Comparison of ENCODE assay signal across 25 mouse cellular contexts in the genomic region with DNA sequence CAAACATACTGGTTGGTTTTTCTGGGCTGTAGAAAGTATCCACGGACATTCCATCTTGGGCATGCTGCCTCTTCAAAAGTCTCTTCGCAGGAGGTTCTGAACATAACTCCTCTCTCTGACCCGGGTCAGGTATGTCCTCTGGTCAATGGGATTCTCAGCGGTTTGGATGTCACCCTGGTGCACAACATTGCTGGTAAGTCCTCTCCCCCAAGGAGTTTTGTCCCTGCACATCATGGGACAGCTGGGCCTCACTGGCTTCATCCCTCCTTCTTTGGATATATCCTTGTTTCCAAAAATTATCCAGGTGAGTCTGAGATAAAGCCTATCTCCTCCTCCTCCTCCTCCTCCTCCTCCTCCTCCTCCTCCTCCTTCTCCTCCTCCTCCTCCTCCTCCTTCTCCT. TPM values are rescaled to one million over a fixed set of nuclear protein-coding genes. Genes with fewer than 3 reads are reported as not detected.
DNase-seq lines count a peak whose midpoint lies in the region.
"Had no signal": no experiment of that assay in that cellular context is flagged by ENCODE, and none has a peak within 500 bp of the region (broad histone marks: within the 10 kb centered on the region; RNA-seq: fewer than 3 reads in every experiment).

No protein-coding gene starts in this region.

- no peaks in the 10 kb centered on the region for H3K4me1 ChIP-seq in heart, embryonic 10.5 days

- H3K9me3 ChIP-seq in heart, embryonic 10.5 days: no peaks in the 10 kb centered on the region
- H3K9me3 ChIP-seq: G1E had no signal

- intact Hi-C loops in heart, postnatal 36 days (cut with DNase I): no loop called here

- no peak overlapping the region for H3K27ac ChIP-seq in heart, embryonic 10.5 days

- 72% methylated on average over 4 of the region's 4 CpGs for WGBS in heart, embryonic 10.5 days

- no peaks in the 10 kb centered on the region for H3K27me3 ChIP-seq in heart, embryonic 10.5 days (ENCODE audit: insufficient read depth, poor library complexity, severe bottlenecking)
- H3K27me3 ChIP-seq: Patski had no signal

- H3K4me3 ChIP-seq in heart, embryonic 10.5 days: no peak overlapping the region

- no peaks in the 10 kb centered on the region for H3K36me3 ChIP-seq in heart, embryonic 10.5 days
- H3K36me3 ChIP-seq: G1E had no signal

- DNase-seq in heart, adult 11 months: peak; percentile 60
- no peak for DNase-seq in heart, postnatal 36 days
- DNase-seq in heart, embryonic 10.5 days (ENCODE audit: low spot score): peak; percentile 57
- no peak for DNase-seq in heart, adult 8-10 months (ENCODE audit: low spot score)
- DNase-seq: adrenal gland, adult 2 months; adrenal gland, adult 8-10 months; adrenal gland, postnatal 10 days; adrenal gland, postnatal 14 days; adrenal gland, postnatal 25 days; adrenal gland, postnatal 36 days; B cell, adult 2 months; cerebellum, adult 11 months; cerebellum, adult 11-12 months; cerebellum, adult 18-20 months had no signal

RNA-seq across cellular contexts. Expression of a gene that starts 4.8 kb away (rescaled TPM):
- not detected for total RNA-seq in heart, postnatal 36 days (2021)
- not detected in 2 replicates for polyA plus RNA-seq in heart, embryonic 10.5 days (2016; fragmentation: Nextera tagmentation; extraction: Ambion mirVana)
- 10 to 100 TPM in 1 of 4 experiments, not detected in 3; 56.2 TPM for total RNA-seq in heart, adult 8-10 months (2022)
- total RNA-seq: adrenal gland, adult 2 months; adrenal gland, adult 8-10 months; adrenal gland, postnatal 10 days; adrenal gland, postnatal 14 days; adrenal gland, postnatal 25 days; adrenal gland, postnatal 36 days; adrenal gland, postnatal 4 days; CH12.LX; ES-E14; G1E; MEL had no signal
- polyA plus RNA-seq: activated CD4-positive, CD25-positive, alpha-beta regulatory T cell, adult 4 months; adrenal gland, adult 2 months; brain, embryonic 14.5 days; C2C12; CD4-positive, CD25-positive, alpha-beta regulatory T cell, adult 4 months; G1E; Patski had no signal

RNA-seq across cellular contexts. Expression of a gene that starts 14.9 kb away (rescaled TPM):
- not detected for total RNA-seq in heart, postnatal 36 days (2021)
- polyA plus RNA-seq in heart, embryonic 10.5 days (2016; fragmentation: Nextera tagmentation; extraction: Ambion mirVana): not detected in 2 replicates
- not detected for total RNA-seq in heart, adult 8-10 months (2022)
- total RNA-seq: adrenal gland, adult 18-20 months; adrenal gland, adult 2 months; adrenal gland, adult 8-10 months; adrenal gland, postnatal 10 days; adrenal gland, postnatal 14 days; adrenal gland, postnatal 25 days; adrenal gland, postnatal 36 days; adrenal gland, postnatal 4 days; CH12.LX; ES-E14; G1E; MEL had no signal
- polyA plus RNA-seq: activated CD4-positive, CD25-positive, alpha-beta regulatory T cell, adult 4 months; adrenal gland, adult 2 months; brain, embryonic 14.5 days; C2C12; CD4-positive, CD25-positive, alpha-beta regulatory T cell, adult 4 months; G1E; Patski had no signal

RNA-seq across cellular contexts. Expression of a gene that starts 17.4 kb away (rescaled TPM):
- not detected for total RNA-seq in heart, postnatal 36 days (2021)
- not detected in 2 replicates for polyA plus RNA-seq in heart, embryonic 10.5 days (2016; fragmentation: Nextera tagmentation; extraction: Ambion mirVana)
- not detected for total RNA-seq in heart, adult 8-10 months (2022)
- total RNA-seq: adrenal gland, adult 18-20 months; adrenal gland, adult 2 months; adrenal gland, adult 8-10 months; adrenal gland, postnatal 10 days; adrenal gland, postnatal 14 days; adrenal gland, postnatal 25 days; adrenal gland, postnatal 36 days; adrenal gland, postnatal 4 days; CH12.LX; ES-E14; G1E; MEL had no signal
- polyA plus RNA-seq: activated CD4-positive, CD25-positive, alpha-beta regulatory T cell, adult 4 months; adrenal gland, adult 2 months; brain, embryonic 14.5 days; C2C12; CD4-positive, CD25-positive, alpha-beta regulatory T cell, adult 4 months; G1E; Patski had no signal

RNA-seq across cellular contexts. Expression of a gene that starts 43.1 kb away (rescaled TPM):
- total RNA-seq in heart, postnatal 36 days (2021): not detected
- polyA plus RNA-seq in heart, embryonic 10.5 days (2016; fragmentation: Nextera tagmentation; extraction: Ambion mirVana): 0.39 TPM in 1 of 2 replicates, not detected in the other
- total RNA-seq in heart, adult 8-10 months (2022): under 1 TPM in 2 of 4 experiments, not detected in 2; 0.16 to 0.55 TPM
- total RNA-seq: adrenal gland, adult 18-20 months; adrenal gland, adult 8-10 months; adrenal gland, postnatal 10 days; adrenal gland, postnatal 14 days; adrenal gland, postnatal 25 days; adrenal gland, postnatal 36 days; CH12.LX; MEL had no signal
- polyA plus RNA-seq: activated CD4-positive, CD25-positive, alpha-beta regulatory T cell, adult 4 months; C2C12; CD4-positive, CD25-positive, alpha-beta regulatory T cell, adult 4 months; G1E had no signal

Comparison
In these comparisons a context has a peak if more than half of its experiments do, and no peak if none do; other contexts are left out.
1. DNase-seq: peak in heart, adult 11 months (single experiment) and heart, embryonic 10.5 days (single experiment); none in heart, postnatal 36 days (0 of 2) and heart, adult 8-10 months (single experiment).